Mouse (Mus musculus) liver, postnatal 0 days (tissue): ENCODE data around the gene Cldn8.

Experiments
- CTCF ChIP-seq: sonication (generic); IDR thresholded peaks from 2 replicates; pipeline ENCODE4 v1.5.1; 2016; ENCODE audit warnings: antibody characterized with exemption, low read depth
- EP300 ChIP-seq: IDR thresholded peaks from 2 replicates; pipeline ENCODE4 v1.6.1; 2016; ENCODE audit warnings: antibody characterized with exemption, low read depth, mild to moderate bottlenecking

GRCm38 (mm10) chr16:88563045-88563913, at the start of gene Cldn8:
- no peak for TF ChIP-seq CTCF
- no peak for TF ChIP-seq EP300
